Mouse (Mus musculus) 3134 (cell line): ENCODE measurements around the gene Prss45.
A peak's percentile ranks its signal among the peaks of the same experiment; 100 is the strongest.

ENCODE experiments used
- DNase-seq: peaks from one replicate; pipeline ENCODE4 v3.0.0-alpha.2; 2011; ENCODE audit warnings: low spot score; ENCODE audit not compliant: insufficient read length; ENCODE audit errors: extremely low read depth

Gene Prss45

GRCm38 (mm10) chr9:110857781-110858472, 23.5 kb downstream of the Prss45 start, which contains the start of gene Prss50:
Gene Prss50 (plus strand): TSS chr9:110857967.
- DNase-seq = no peak

DNA sequence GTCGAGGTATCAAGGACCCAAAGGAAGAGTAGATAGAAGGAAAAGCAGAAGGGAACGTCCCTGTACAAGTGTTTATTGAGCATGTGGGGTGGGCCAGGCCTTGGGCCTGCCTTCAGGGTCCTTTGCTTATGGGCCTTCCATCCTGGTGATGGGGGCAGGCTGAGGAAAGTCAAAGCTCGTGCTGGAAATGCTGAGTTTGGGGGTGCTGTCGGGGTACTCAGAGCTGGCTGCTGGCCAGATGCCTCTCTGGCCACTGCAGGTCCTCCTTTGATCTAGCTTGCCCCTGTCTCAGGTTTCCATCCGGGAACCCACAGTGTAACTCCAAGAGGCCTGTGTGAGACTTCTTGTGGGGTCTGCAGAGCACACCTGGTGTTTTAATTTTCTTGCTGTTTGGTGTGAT, 24.1 kb downstream of the Prss45 start:
- DNase-seq = no peak

DNA sequence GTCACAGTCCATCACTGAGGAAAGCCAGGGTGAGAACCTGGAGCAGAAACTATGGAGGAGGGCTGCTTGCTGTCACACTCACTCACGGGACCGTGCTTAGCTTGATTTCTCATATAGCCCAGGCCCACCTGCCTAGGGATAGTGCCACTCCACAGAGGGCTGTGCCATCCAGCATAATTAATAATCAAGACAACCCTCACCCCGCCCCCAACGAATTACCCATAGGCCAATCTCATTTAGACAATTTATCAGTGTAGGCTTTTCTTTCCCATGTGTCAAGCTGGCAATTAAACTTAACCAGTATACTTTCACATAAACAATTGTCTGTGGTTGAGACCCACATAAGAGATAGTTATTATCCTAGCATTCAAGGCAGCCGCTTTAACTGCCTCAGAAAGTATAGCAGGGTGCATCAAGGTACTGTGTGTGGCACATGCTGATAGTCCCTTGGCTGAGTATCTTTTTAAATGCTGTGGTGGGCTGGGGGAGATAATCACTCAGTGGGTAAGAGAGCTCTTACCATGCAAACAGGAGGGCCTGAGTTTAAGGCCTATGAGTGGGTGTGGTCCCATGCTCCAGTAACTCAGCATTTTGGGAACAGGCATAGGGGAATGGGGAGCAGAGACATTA, 24.7 kb downstream of the Prss45 start:
- DNase-seq = no peak

- DNase-seq = no peak
Measured at GRCm38 (mm10) chr9:110871030-110871429, 36.6 kb downstream of the Prss45 start.

DNA sequence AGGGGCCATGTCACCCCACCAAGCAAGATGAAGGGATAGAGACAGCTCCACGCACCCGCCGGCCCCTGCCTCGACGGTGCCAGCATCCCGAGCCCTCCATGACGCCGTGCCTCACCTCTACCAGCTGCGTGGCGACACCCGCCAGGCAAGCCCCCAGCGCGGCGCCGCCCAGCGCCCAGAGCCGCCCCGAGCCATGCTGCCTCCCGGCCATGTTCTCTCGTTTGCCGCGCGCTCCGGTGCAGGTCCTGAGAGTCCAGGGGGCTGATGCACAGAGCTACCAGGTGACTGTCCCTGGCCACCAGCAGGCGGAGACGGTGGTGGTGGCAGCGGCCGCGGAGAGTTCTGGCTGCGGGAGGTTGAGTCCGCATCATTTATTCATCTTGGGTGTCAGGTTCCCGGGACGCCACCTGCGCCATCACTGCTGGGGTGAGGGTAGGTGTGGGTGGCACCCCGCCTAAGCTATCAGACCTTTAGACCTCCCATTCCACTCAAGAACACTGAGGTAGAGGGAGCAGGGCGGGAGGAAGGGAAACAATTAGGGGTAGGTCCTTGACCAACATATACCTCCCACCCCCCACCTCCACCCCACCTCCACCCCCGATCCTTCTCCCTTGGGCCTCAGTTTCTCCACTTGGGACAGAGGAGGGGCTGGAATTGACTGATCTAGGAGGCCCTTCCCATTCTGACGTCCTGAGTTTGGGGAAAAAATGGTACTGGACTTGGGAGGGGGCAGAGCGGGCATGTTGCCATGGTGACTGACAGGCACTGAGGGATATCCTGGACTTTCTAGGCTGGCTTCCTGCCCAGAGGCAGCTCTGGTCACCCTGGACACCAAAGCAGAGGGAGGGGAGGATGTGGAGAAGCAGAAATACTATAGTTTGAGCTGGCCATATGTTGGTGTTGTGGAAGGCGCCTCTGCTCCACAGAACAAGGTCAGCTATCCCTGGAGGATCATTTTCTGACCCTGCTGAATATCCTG, 39.6 kb downstream of the Prss45 start:
- no peak for DNase-seq

GRCm38 (mm10) chr9:110874660-110875191, 40.3 kb downstream of the Prss45 start:
- no peak for DNase-seq

- no peak for DNase-seq
Measured at GRCm38 (mm10) chr9:110875288-110875695, 40.9 kb downstream of the Prss45 start.

DNA sequence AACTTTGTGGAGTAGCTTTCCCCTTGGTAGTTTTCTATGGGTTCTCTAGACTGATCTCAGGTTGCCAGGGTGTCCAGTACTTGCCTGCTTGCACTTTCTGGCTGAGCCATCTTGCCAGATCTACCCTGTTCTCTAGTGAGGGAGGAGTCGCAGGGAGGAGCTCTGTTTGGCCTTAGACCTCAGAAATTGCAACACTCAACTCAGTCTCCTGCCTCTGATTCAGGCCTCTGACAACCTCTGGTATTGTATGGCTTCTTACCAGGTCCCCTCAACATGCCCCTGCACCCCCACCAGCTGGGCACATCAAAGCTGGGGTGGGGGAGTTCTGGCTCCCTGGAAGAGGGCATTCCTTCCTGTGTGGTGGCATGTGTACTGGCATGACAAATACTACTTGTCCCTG, 43.0 kb downstream of the Prss45 start:
- no peak for DNase-seq

DNA sequence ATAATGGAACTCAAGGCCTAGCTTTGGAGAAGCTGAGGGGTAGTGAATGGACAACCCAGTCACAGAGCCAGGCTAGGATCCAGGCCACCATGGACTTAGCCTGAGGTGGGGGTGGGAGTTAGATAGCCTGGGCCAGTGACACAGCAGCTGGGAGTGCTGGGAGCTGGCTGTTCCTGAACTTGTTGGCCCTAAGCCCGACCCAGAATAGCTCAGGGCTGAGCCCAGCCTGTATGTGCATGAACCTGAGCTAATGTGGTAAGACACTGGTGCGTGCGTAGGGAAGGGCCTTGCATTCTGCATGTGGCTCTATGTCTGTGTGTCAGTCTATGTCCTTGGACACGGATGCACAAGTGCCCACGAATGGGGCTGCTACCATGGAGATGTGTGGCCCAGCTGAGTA, 43.5 kb downstream of the Prss45 start:
- no peak for DNase-seq

GRCm38 (mm10) chr9:110879191-110879920, 45.0 kb downstream of the Prss45 start, which contains the start of gene Als2cl:
Gene Als2cl (plus strand): TSS chr9:110879870.
- DNase-seq = no peak

- DNase-seq = peak; percentile 72
Measured at GRCm38 (mm10) chr9:110879998-110880561, 45.7 kb downstream of the Prss45 start, which contains the start of gene Tmie. Gene Tmie (minus strand): TSS chr9:110880113.

- DNase-seq = peak; percentile 59
Measured at GRCm38 (mm10) chr9:110880772-110881171, 46.4 kb downstream of the Prss45 start.

GRCm38 (mm10) chr9:110881953-110882352, 47.6 kb downstream of the Prss45 start:
- DNase-seq = no peak

DNA sequence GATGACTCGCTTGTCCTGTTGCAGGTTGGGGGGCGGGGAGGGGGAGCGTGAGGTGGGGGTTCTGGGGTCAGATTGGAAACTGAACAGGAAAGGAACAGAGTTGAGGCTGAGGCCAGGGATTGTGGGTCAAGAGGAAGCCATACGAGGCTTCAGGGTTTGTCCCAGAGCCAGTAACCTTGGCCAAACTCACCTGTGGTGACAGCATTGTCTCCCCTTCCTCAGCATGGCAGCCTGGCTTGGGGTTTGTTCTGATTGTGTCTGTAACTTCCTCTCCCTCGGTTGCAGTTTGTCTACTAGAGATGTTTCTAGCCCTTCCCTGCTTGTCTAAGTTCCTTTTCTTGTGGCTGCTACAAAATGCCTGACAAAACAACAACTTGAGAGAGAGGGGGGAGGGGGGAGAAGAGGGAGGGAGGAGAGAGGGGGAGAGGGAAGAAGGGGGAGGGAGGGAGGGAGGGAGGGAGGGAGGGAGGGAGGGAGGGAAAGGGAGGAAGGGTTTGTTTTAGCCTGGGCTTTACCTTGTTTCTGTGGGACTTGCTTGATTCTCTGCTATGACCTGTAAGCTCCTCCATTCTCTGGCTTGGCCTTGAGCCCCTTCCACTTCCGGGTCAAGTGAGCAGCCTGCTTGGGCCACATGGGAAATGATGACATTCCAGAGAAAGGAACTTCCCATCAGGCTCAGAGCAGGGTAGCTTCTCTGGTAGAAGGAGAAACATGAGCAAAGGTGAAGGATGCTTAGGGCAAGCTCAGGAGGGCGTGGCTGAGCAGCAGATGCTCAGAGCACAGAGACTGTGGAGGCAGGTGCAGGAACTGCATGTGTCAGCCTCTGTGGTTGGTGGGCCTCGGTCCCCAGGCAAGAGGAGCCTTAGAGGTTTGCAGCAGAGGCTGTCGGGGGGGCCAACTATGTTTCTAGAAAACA, 53.3 kb downstream of the Prss45 start:
- no peak for DNase-seq

GRCm38 (mm10) chr9:110888935-110889334, 54.5 kb downstream of the Prss45 start:
- DNase-seq = no peak

- no peak for DNase-seq
Measured at GRCm38 (mm10) chr9:110890026-110890783, 55.8 kb downstream of the Prss45 start.
